Mouse (Mus musculus) forebrain, embryonic 16.5 days (tissue): ENCODE measurements at regions not wholly inside any gene's neighbourhood (a gene's known extent, or its start where the extent isn't known, plus 50 kb on each side); places are given as distances from the start of the nearest gene placed in this dataset.

Source experiments
- ATAC-seq: fragments of 200-750 bp; cut with Nextera tagmentation; 2 replicates; pipeline ENCODE4 v1.8.0; 2017; ENCODE audit warnings: mild to moderate bottlenecking, moderate library complexity
- H3K27ac ChIP-seq: fragments of 300-500 bp; sonication (generic); 2 replicates; pipeline ENCODE4 v1.5.1; 2014; ENCODE audit warnings: low read length, control low read depth
- H3K27me3 ChIP-seq: fragments of 300-500 bp; sonication (generic); replicated peaks from 2 replicates; pipeline ENCODE4 v1.6.1; 2014; ENCODE audit warnings: low read length; ENCODE audit not compliant: control insufficient read depth, insufficient read depth
- H3K36me3 ChIP-seq: fragments of 300-500 bp; sonication (generic); 2 replicates; pipeline ENCODE4 v1.6.1; 2014; ENCODE audit not compliant: control insufficient read depth, insufficient read depth
- H3K4me1 ChIP-seq: fragments of 300-500 bp; sonication (generic); replicated peaks from 2 replicates; pipeline ENCODE4 v1.6.1; 2014; ENCODE audit warnings: low read length; ENCODE audit not compliant: control insufficient read depth, insufficient read depth
- H3K4me2 ChIP-seq: fragments of 300-500 bp; sonication (generic); 2 replicates; pipeline ENCODE4 v1.6.1; 2014; ENCODE audit warnings: mild to moderate bottlenecking, low read length, control low read depth
- H3K4me3 ChIP-seq: fragments of 300-500 bp; sonication (generic); replicated peaks from 2 replicates; pipeline ENCODE4 v1.5.1; 2014; ENCODE audit warnings: mild to moderate bottlenecking, low read length, control low read depth
- H3K9ac ChIP-seq: fragments of 300-500 bp; sonication (generic); replicated peaks from 2 replicates; pipeline ENCODE4 v1.6.1; 2014; ENCODE audit warnings: low read depth, low read length, control low read depth
- H3K9me3 ChIP-seq: fragments of 300-500 bp; sonication (generic); 2 replicates; pipeline ENCODE4 v1.6.1; 2016; ENCODE audit warnings: low read length; ENCODE audit not compliant: control insufficient read depth
- WGBS: fragments of 180-500 bp; shearing (Covaris S2); extraction: QIAGEN DNeasy Blood & Tissue Kit; methylation state at CpG from one replicate; pipeline ENCODE4 v1.1.7; 2014; 5-methylcytosine and 5-hydroxymethylcytosine counted together

- 83% methylated on average over 2 of the region's 2 CpGs for WGBS
- no peak for ATAC-seq
- H3K4me2 ChIP-seq, result no peak overlapping the region
- H3K4me1 ChIP-seq, result no peaks in the 10 kb centered on the region
- H3K27ac ChIP-seq, result no peak overlapping the region
- H3K9me3 ChIP-seq, result no peaks in the 10 kb centered on the region
- no peak overlapping the region for H3K4me3 ChIP-seq
- H3K36me3 ChIP-seq, result no peaks in the 10 kb centered on the region
- H3K27me3 ChIP-seq, result no peaks in the 10 kb centered on the region
- no peak overlapping the region for H3K9ac ChIP-seq
These were observed 742.2 kb downstream of the Epha4 start for GRCm38 (mm10) chr1:76772694-76773093.

GRCm38 (mm10) chr1:76786871-76787270, 728.0 kb downstream of the Epha4 start:
- Histone ChIP-seq H3K27ac (no peak overlapping the region), H3K4me1 (no peaks in the 10 kb centered on the region), H3K9ac (no peak overlapping the region), H3K36me3 (no peaks in the 10 kb centered on the region), H3K4me2 (no peak overlapping the region), H3K9me3 (no peaks in the 10 kb centered on the region), H3K4me3 (no peak overlapping the region), H3K27me3 (no peaks in the 10 kb centered on the region)
- no peak for ATAC-seq
- WGBS, result 84% methylated on average over 2 of the region's 2 CpGs

- Histone ChIP-seq H3K4me3 (no peak overlapping the region), H3K36me3 (no peaks in the 10 kb centered on the region), H3K4me1 (no peaks in the 10 kb centered on the region), H3K4me2 (no peak overlapping the region), H3K9ac (no peak overlapping the region), H3K9me3 (no peaks in the 10 kb centered on the region), H3K27me3 (no peaks in the 10 kb centered on the region), H3K27ac (no peak overlapping the region)
- ATAC-seq, result no peak
- 88% methylated on average over 2 of the region's 2 CpGs for WGBS
These were observed 721.5 kb downstream of the Epha4 start for GRCm38 (mm10) chr1:76793438-76793837.

GRCm38 (mm10) chr1:76819906-76820305, 695.0 kb downstream of the Epha4 start:
- 47% methylated on average over 1 of the region's 1 CpGs for WGBS

GRCm38 (mm10) chr1:76821610-76822009, 693.3 kb downstream of the Epha4 start:
- no peak overlapping the region for H3K4me2 ChIP-seq
- no peaks in the 10 kb centered on the region for H3K36me3 ChIP-seq
- ATAC-seq, result no peak
- no peaks in the 10 kb centered on the region for H3K4me1 ChIP-seq
- WGBS, result 85% methylated on average over 3 of the region's 3 CpGs
- no peak overlapping the region for H3K9ac ChIP-seq
- H3K9me3 ChIP-seq, result no peaks in the 10 kb centered on the region
- no peaks in the 10 kb centered on the region for H3K27me3 ChIP-seq
- H3K27ac ChIP-seq, result no peak overlapping the region
- H3K4me3 ChIP-seq, result no peak overlapping the region

More at GRCm38 (mm10) chr1:76819906-76820305, 695.0 kb downstream of the Epha4 start:
- no peaks in the 10 kb centered on the region for H3K27me3 ChIP-seq
- no peak overlapping the region for H3K27ac ChIP-seq
- ATAC-seq, result no peak
- no peaks in the 10 kb centered on the region for H3K4me1 ChIP-seq
- no peaks in the 10 kb centered on the region for H3K9me3 ChIP-seq
- H3K4me2 ChIP-seq, result no peak overlapping the region
- H3K36me3 ChIP-seq, result no peaks in the 10 kb centered on the region
- H3K4me3 ChIP-seq, result no peak overlapping the region
- no peak overlapping the region for H3K9ac ChIP-seq

- Histone ChIP-seq H3K27me3 (no peaks in the 10 kb centered on the region), H3K36me3 (no peaks in the 10 kb centered on the region), H3K4me2 (no peak overlapping the region), H3K27ac (no peak overlapping the region), H3K4me1 (no peaks in the 10 kb centered on the region), H3K9ac (no peak overlapping the region), H3K4me3 (no peak overlapping the region), H3K9me3 (no peaks in the 10 kb centered on the region)
- WGBS, result 73% methylated on average over 2 of the region's 2 CpGs
- ATAC-seq, result no peak
These were observed 685.2 kb downstream of the Epha4 start for GRCm38 (mm10) chr1:76829690-76830089.

GRCm38 (mm10) chr1:76832311-76832710, 682.6 kb downstream of the Epha4 start:
- H3K27me3 ChIP-seq, result no peaks in the 10 kb centered on the region
- no peak overlapping the region for H3K9ac ChIP-seq
- 78% methylated on average over 2 of the region's 2 CpGs for whole genome bisulfite sequencing
- H3K4me3 ChIP-seq, result no peak overlapping the region
- no peak overlapping the region for H3K27ac ChIP-seq
- no peaks in the 10 kb centered on the region for H3K36me3 ChIP-seq
- no peaks in the 10 kb centered on the region for H3K4me1 ChIP-seq
- no peak for ATAC-seq
- no peak overlapping the region for H3K4me2 ChIP-seq
- H3K9me3 ChIP-seq, result no peaks in the 10 kb centered on the region

GRCm38 (mm10) chr1:76835028-76835683, 679.7 kb downstream of the Epha4 start:
- no peak overlapping the region for H3K4me3 ChIP-seq
- no peak overlapping the region for H3K4me2 ChIP-seq
- WGBS, result 87% methylated on average over 6 of the region's 6 CpGs
- no peaks in the 10 kb centered on the region for H3K9me3 ChIP-seq
- H3K27ac ChIP-seq, result no peak overlapping the region
- no peaks in the 10 kb centered on the region for H3K27me3 ChIP-seq
- no peak for ATAC-seq
- H3K4me1 ChIP-seq, result no peaks in the 10 kb centered on the region
- H3K36me3 ChIP-seq, result no peaks in the 10 kb centered on the region
- no peak overlapping the region for H3K9ac ChIP-seq

GRCm38 (mm10) chr1:76849346-76849745, 665.5 kb downstream of the Epha4 start:
- Histone ChIP-seq H3K9me3 (no peaks in the 10 kb centered on the region), H3K4me2 (no peak overlapping the region), H3K27ac (no peak overlapping the region), H3K4me3 (no peak overlapping the region), H3K9ac (no peak overlapping the region), H3K27me3 (no peaks in the 10 kb centered on the region), H3K36me3 (no peaks in the 10 kb centered on the region), H3K4me1 (no peaks in the 10 kb centered on the region)
- no peak for ATAC-seq
- WGBS, result 27% methylated on average over 3 of the region's 3 CpGs
